Mouse (Mus musculus) layer of hippocampus, adult 9-10 months (tissue): ENCODE results near the gene Col10a1.
A peak's percentile ranks its signal among the peaks of the same experiment; 100 is the strongest.
"Not testable (repeated sequence)": the region's sequence is repeated elsewhere in the genome, so short reads cannot be mapped to it uniquely, and the experiment has no call there.

Source experiments
- DNase-seq: peaks from one replicate; pipeline ENCODE4 v3.0.0; 2022; ENCODE audit warnings: low spot score

Gene Col10a1

DNA sequence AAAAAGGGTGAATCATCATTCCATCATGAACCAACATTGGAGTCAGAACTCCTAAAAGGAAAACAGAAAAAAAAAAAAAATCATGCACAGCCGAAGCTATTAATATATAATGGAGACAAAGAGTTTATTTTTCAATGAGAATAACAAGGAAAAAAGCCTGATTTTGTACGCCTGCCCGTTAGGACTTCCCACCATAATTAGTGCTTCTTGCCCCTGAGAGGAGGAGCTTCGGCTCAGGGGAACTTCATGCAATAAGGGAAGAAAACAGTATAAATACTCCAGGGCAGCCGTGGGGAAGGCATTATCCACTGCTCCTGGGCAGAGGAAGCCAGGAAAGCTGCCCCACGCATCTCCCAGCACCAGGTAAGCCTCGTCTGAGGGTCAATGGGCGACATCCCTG lies at the start of gene Col10a1:
Gene Col10a1 (plus strand): TSS at position 301 of the 400 bp plus-strand sequence.
- DNase-seq: no peak

GRCm38 (mm10) chr10:34341014-34341413 lies 48.8 kb upstream of the Col10a1 start:
- DNase-seq: no peak

GRCm38 (mm10) chr10:34341886-34342285 lies 47.9 kb upstream of the Col10a1 start:
- no peak for DNase-seq

DNA sequence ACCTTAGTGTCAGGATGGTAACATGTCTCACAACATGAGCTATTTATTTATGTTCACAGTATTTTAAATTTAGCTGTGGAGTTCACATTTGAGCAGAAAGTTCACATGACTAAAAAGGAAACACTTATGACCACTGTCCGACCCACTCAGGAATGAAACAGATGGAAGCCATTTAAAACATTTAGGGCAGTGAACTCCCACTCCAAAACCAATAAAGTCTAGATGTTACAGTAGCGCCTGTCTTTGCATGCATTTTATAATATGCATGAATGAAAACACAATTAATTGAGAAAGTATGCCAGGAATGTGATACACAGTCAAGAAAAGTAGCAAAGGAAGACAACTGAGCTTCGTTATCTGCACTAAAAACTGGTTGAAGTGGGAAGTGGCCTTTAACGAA lies 37.6 kb upstream of the Col10a1 start:
- no peak for DNase-seq

GRCm38 (mm10) chr10:34358263-34358662 lies 31.5 kb upstream of the Col10a1 start:
- DNase-seq: no peak

DNA sequence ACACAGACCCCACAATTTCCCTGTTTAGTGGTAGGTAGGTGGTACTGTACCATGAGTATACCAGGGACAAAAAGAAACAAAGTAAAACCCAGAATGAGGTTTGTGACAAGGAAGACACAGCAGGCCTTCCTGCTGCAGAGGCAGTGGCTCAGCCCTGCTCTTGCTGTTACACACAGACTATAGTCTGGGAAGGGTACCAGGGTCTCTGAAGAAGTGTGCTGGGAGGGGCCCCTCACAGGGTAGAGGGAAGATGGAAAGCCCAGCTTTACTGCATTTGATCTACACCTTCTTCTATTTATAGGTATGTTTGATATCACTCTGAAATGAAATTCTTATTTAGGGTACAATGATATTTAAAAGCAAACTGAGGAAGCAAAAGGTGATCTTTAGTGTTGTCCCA lies 26.0 kb upstream of the Col10a1 start:
- no peak for DNase-seq

- peak; percentile 4 for DNase-seq
Measured at GRCm38 (mm10) chr10:34368138-34368537, 21.6 kb upstream of the Col10a1 start.

DNA sequence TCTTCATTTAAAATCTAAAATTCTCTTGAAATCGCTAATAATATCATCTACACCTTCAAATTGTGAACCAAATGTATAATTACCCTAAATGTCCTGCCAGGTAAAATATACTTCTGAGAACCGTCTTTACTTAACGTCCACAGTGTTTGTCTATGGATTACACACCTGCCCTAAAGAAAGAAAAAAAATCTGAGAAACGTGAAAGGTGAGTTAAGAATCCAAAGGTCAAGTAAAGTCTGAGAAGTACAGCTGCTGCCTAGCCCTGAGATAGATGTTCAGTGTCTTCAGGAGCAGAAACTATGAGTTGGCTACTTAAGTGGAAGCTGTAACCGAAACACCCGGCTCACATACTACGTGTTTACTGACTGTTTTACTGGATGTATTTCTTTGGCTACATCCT lies 16.4 kb upstream of the Col10a1 start:
- DNase-seq: no peak

GRCm38 (mm10) chr10:34385636-34386035 lies 4.1 kb upstream of the Col10a1 start:
- no peak for DNase-seq

GRCm38 (mm10) chr10:34396959-34397358 lies 7.2 kb downstream of the Col10a1 start:
- DNase-seq: no peak

GRCm38 (mm10) chr10:34399267-34399666 lies 9.5 kb downstream of the Col10a1 start:
- DNase-seq: no peak

GRCm38 (mm10) chr10:34418204-34418756 lies 28.5 kb downstream of the Col10a1 start, which contains the start of gene Nt5dc1:
Gene Nt5dc1 (minus strand): TSS chr10:34418552.
- peak; percentile 72 for DNase-seq

- not testable (repeated sequence) for DNase-seq
Measured at GRCm38 (mm10) chr10:34418794-34419193, 29.0 kb downstream of the Col10a1 start.

GRCm38 (mm10) chr10:34431783-34432182 lies 42.0 kb downstream of the Col10a1 start:
- no peak for DNase-seq

GRCm38 (mm10) chr10:34434191-34434590 lies 44.4 kb downstream of the Col10a1 start:
- DNase-seq: not testable (repeated sequence)
